Mouse (Mus musculus) retina, adult 2 months (tissue): Measurements from ENCODE around the gene Agmo.

ENCODE experiments used
- DNase-seq: peaks from one replicate; pipeline ENCODE4 v3.0.0-alpha.2; 2012; ENCODE audit warnings: low read depth, low spot score

Agmo gene

DNA sequence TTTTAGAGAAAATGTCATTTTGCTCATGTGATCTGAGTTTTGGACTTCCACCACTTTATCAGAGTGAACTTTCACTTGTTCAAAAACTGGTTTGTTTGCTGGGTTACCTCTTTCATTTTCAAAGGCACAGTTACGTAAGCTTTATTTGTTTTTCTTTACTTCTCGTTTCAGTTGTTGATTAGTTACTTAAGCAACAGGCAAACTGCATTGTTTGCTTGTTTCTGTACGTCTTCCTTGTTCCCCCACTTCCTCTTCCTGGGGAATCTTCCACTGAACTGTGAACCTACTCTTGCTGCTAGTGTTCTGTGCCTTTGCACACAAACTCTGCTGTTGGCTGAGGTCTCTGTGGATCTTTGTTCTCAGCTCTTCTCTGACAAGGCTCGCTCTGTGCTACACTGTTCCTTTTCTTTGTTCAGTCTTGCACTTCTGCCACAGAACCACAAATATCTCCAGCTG lies at the start of gene Agmo:
Gene Agmo, plus strand, starts transcription at position 76 of the 456 bp plus-strand sequence.
- DNase-seq = no peak

DNA sequence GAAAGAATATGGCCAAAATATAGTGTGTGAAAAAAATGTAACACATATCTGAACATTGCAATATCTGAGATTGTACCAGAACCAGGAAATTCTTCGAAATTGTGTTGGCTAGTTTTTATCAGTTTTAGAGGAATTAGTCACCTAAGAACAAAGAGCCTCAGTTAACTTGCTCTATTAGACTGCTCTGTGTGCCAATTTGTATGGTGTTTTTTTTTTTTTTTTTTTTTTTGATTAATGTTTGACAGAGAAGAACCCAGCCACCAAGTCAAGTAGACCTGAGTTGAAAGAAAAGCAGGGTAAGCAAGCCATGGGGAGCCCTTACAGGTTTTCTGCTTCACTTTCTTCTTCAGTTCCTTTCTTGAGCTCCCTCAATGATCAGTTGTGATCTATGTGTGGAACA lies 10.3 kb upstream of the Agmo start:
- no peak for DNase-seq

DNA sequence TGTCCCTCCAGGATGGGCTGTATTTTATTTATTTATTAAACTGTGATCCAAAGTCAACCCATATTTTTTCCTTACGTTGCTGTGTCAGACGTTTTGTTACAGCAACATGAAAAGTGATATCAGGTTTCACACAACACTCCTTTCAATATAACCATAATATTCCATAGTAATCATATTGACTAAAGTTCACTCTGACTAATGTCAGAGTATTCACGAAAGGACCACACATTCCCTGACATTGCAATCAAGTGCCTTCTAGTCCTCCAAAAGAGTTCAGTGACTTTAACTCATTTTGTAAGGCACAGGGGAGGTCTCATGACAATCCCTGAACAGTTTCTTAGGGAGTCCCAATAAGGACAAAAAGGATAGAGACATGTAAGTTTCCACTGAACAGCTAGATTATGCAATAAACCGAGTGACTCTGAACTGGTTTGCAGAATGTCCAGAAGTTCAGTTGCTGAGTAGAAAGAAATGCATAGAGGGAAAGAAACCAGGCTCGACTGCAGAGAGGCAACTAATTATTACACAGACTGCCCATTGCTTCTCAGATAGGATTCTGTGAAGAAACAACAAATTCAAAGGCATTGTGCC lies 371 bp upstream of the Agmo start:
- DNase-seq = no peak

DNA sequence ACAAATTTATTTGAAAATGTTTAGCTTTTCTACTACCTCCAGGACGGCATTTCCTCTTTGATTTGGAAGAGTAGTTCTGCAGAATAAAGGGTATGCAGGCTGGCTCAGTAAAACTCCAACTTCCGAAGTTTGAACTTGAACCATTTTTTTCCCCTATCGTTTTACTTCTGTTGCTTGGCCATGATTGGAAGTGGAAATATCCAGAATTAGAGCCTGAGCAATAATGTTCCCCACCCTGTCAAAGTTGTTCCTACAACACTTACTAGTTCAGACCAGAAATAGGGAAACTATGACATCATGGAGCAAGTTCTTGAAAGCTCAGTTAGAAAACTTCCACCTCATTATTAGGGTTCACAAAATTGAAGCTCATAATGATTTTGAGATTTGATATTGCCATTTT lies 1.0 kb downstream of the Agmo start:
- DNase-seq = no peak

DNA sequence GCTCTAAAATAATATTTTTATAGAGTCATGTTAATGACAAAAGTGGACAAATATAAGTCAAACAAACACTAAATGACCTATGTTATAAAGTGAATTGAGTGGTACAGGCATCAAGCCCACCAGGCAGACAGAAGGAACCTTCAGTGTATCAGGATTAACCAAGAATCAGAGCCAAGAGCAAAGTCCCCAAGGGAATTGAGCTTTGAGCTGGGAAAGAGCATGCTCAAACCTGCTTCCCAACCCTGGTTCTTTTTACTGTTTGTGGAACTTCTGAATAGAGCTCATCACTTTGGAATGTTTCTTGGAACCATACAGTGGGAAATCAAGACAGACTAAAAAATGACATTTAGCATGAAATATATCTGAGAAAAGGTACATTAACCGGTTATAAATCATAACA lies 3.4 kb downstream of the Agmo start:
- no peak for DNase-seq

DNA sequence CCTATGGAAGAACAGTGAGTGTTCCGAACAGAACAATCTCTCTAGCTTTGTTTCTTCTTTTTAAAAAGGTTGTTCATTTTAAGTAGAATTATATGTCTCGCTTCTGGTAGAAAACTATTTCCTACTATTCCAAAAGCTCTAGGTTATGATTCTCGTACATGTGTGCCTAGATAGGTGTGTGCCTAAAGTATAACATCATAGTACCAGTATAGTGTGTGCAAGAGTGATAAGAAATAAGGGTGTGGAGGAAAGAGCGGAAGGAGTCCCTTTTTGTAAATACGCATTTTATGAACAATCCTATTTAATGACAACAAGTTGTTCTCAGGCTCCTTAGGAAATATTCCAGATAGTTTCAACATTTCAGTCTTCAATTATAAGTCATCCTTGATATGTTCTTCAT lies 10.2 kb downstream of the Agmo start:
- no peak for DNase-seq

DNA sequence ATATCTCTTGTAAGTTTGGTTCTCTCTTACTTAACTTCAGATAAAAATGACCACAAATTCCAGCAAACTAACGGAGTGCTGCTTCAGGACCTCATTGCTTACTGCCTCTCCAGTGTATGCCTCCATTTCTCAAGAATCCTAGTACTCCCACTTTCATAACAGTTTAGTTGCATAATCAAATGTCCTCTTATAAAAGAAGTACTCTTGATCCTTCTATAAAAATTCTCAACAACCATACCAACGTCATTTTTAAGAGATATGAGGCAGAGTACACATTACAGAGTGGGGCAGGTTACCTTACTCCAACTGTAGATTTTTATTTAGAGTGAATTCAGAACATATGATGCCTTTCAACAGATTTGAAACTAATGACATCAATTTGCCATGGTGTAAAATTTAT lies 15.7 kb downstream of the Agmo start:
- no peak for DNase-seq

DNA sequence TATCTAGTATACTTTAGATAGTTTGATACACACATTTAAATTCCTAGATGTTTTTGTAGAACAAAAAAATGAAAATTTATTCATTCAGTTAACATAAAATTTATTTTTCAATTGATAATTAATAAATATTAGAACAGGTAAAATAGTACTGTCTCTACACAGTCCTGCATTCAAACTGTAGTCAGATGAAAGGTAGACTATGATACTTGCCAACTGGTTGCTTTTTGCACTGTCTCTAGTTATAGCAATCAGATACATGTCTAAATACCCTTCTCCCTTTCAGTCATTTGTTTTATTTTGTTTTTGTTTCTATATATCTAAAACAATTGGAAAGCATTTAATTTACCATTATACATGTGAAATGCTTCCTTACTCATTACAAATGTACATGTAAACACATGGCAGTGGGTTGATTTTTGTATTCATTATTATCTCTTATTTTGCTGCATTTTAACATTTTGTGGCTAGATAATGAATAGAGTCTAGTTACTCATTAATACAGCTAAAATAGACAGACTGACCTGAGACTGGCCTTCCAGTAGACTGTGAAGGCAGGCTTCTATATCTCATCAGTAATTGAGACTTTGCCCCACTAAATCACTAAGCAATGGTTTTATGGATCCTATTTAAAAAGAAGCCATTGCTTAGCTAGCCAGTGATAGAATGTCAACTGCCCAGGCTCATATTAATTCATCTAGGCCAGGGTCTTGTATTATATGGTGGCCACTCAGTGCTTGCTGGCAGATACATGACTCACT lies 18.5 kb downstream of the Agmo start:
- no peak for DNase-seq

DNA sequence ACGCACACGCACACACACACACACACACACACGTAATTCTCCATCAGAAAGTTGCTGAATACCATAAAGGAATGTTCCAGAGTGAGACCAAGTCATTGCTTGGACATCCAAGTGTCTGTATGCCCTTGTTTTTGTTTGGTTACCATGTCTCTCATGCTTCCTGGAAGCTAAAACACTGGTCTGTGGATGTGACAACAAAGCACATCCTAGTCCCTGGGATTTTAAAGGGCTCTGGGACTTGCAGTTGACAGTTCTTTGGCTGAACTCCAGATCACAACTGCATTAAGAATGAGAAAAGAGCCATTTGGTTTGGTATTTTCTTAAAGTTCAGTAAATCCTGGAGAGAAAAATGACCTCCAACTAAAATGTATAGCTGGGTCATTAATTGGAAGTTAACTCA lies 22.2 kb downstream of the Agmo start:
- no peak for DNase-seq

DNA sequence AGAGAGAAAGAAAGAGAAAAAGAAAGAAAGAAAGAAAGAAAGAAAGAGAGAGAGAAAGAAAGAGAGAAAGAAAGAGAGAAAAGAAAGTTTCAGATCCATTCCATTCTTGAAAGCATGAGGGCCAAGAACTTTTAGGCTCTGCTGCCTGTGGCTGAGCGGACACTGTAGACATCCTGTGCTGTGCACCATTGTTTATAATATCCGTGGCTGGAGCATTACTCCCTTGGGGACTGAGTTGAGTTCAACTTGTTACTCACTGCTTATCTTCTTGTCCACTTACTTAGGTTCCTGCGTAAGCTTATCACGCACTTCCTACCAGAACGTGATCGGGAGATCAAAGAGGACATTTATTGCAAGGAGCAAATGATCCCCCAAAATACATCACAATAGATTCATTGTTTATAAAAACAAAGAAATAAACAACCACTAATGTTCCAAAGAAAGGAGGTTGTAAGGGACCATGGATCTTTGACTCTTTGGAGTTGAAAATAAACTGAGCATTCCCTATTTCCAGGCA lies 27.3 kb downstream of the Agmo start:
- no peak for DNase-seq

DNA sequence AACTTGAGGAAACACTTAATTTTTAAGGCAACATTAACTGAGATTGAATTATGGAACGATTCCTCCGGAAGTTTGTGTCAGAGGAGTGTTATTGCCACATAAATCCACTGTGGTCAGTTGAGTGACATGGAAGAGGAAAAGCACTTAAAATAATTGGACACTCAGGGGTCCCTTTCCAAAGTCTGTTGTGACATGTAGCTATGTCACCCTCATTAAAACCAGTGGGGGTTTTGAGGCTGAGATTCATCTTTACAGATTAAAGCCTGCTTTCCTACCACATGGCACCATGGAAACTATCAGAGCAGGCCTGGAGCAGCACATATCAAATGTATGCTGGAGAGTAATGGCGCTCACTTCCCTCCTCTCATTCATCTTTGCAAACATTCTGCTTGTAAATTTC lies 31.2 kb downstream of the Agmo start:
- DNase-seq = no peak

DNA sequence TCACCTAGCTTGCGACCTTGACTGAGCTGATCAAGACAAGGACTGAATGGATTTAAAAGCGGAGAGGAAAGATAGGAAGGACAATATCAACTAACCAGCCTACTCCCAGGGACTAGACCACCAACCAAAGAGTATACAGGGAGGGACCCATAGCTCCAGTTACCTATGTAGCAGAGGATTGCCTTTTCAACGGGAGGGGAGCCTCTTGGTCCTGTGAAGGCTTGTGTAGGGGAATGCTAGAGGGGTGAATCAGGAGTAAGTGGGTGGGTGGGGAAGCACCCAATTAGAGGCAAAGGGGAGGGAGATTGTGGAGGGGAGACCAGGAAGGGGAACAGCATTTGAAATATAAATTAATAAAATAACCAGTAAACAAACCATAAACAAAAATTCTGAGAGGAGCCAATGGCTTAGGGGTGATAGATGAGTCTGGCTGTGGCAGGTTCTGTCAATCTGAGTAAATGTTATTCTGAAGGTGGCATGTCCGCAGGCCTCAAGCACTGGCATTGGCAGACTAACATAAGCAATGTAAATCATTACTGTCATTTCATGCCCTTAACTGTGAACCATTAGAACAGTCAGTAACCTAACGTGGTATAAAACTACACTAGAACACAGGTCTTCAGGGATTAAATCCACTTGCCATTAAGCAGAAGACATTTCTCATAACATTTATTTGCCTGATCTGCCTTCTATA lies 32.7 kb downstream of the Agmo start:
- DNase-seq = no peak

DNA sequence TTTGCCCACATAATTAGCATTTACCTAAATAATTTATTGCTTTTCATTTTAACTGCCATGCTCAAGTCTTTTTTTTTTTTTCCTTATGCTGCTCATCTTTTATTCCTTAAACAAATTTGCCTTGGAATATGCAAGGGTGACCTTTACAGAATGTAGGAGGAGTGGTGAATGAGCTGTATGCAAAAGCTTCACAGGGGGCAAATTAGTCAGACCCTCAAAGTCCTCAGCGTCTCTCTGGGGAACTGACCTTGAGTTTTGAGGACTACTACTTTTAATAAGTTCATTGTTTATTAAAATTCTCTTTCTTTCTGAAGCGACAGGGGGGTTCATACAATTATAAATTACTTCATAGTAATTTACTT lies 33.2 kb downstream of the Agmo start:
- no peak for DNase-seq

DNA sequence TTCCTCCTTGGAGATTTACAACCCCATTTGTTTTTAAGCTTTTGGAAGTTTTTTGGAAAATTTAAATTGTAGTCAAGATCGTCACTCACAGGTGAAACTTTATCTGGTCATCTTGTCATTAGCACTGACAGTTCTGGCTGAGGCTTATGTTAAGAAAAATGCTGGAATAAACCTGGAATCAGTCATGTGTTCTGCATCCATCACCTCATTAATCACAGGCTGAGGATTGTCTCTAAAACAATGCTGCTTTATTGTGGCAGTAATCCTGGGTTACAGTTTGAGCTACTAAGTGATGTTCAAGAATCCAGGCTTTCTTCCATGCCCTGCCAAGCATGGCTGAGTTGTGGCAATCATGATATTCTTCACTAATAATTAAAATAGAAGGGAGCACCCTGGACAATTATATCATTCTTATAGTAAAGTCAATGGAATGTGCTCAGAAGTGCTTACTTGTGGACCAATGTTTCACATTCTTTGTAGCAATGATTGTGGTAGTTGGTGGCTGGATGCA lies 65.6 kb downstream of the Agmo start:
- DNase-seq = no peak

DNA sequence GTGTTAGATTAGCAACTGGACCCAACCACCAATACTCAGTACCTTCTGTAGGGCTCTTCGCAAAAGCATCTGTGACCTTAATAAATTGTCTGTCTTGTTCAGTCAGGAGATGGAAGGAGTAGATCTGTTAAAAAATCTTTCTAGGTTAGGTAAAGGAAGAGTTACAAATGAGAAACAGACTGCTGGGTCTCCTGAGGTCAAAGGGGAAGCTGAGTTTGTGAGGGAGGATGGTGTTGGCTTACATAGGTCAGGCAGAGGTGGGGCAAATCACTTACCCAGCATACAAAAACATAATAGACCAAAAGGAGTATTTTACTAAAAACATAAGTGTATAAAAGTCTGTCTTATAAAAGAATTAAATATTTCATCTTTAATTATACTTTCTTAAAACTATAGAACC lies 69.3 kb downstream of the Agmo start:
- no peak for DNase-seq

DNA sequence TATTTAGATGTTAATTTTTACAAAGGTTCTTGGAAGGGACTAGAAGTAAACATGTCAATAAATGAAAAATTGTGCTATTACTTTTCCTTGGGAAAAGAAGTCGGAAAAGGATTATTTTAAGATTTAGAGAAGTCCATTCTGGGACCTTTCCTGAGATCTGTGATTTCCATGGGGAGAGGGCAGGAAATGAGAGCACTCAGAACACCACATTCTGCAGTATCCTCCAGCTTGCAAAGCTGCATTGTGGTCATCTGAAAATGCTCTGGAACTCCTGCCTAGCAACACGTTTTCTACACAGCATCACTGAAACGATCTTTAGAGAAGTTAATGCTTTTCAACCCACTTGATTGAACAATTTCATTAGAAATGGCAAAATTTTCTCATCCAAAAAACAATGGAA lies 81.4 kb downstream of the Agmo start:
- no peak for DNase-seq

DNA sequence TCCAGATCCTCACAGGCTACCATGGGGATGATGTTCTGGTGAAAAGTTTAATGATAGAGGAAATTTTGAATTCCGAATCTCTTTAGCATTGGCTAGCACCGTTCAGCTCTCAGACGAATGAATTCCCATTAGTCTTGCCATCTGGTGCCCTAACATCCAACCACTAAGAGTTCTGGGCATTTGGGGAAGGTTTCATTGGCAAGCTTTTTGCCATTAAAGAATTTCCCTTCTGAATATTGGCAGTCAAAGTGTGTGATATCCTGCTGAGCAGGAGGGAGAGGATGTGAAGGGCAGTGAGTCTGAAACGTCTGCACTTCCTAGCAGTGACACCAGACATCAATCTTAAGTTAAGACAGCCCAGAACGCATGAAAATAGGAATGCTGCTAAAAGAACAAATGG lies 93.5 kb downstream of the Agmo start:
- no peak for DNase-seq

DNA sequence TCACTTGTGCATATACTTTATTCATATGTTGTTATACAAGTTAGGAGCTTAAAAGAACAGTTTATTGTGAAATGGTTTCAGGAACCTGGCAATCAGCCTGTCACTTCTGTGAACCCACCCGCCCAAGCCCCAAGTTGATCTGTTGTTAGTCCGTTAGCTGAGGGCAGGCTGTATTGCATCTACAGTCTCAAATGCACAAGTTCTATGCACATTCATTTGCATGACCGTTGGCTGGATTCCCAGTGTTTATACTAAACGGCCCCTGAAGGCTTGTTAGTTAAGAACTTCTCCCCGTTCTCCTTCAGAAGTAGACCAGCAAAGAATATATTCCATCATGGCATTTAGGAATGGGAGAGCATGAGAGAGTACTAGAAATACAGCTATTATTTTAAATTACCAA lies 102.8 kb downstream of the Agmo start:
- DNase-seq = no peak

DNA sequence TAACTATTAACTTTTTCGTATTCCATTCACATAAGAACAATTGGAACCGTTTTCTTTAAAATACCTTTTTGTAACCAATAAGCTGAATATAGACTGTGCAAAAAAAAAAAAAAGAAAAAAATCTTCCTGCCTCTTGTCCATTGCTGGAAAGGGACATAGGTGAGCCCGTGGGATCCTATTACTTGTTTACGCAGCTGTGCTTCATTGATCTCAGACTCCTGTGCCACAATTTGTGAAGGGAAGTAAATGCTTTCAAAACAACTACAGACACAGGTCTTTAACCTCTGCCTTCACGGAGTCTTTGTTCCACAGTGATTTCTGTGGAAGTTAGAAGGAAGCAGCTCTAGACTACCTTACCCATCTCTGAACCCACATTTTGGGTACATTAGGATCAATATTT lies 104.3 kb downstream of the Agmo start:
- DNase-seq = no peak

DNA sequence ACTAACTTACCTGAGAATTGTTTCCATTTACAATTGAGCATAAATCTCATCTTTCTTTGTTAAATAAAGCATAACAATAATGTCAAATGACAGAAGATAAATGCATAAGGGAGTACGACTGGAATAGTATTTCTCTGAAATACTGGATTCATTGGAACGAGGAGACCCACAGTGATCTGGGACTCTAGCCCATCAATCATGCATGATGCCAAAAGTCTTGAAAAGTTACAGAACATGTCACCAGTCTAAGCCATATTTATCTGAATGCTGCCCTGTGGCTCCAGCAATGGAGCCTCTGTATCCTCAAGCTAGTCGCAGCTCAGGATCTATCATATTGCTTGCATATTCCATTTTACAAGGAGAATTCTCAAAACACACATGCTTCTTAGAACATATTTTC lies 150.9 kb downstream of the Agmo start:
- DNase-seq = no peak

DNA sequence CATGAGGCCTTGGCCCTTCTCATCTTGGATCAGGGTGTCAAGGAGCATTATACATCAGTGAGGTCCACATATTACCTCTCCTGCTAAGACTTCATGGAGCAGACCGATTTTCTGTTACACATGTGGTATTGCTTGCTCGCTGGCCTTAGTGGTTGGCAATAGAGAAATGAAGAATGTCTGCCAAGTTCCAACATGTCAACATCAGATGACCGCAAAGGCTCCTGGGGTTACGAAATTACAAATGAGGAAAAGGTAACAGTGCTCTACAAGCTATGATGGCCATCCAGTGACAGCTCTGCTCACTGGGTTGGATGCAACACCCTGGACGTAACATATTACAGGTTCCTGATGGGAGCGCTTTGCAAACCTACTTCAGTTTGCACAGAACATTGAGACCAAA lies 161.1 kb downstream of the Agmo start:
- no peak for DNase-seq

DNA sequence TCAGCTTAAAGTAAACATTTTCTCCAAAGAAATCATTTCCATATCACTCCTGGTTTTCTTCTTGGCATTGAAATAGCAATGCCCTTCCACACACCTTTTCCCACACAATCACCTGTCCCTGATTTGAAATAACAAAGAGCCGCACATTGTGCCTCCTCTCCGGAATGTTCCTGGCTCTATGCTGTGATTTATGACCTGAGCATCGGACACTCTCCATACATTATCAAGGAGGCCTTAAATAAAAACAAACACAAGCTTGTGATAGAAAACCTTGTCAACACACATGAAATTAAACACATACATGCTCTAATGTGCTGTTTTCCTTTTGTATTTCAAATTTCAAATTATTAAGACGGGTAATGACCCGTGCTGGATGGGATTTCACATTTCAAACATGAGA lies 184.9 kb downstream of the Agmo start:
- DNase-seq = no peak

DNA sequence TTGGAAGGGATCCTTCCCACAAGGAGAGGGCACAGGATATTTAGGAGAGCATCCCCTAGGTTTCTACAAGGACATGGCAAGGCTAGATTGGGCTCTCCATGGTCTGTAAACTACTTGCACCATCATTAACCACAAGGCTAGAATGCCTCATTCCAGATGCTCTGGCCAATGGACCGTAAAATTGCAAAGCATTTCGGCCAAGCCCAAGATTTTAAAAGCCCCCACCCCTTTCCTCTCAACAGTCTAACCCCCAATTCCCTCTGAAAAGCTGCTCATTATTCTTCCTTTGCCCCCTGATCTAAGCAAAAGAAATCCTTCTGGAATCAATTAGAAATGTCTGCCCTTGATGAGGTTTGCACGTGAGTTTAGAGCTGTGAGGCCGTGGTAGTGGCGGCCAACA lies 185.3 kb downstream of the Agmo start:
- DNase-seq = no peak
